Mouse (Mus musculus): Measurements from ENCODE around the gene L1td1.

GRCm38 (mm10) chr4:98718547-98718917 lies 8.0 kb upstream of the L1td1 start:
- TF ChIP-seq TBP (IDR thresholded peaks at IDR 0.05; ENCODE audit: low read depth, low read length) (no peak), JUND (IDR thresholded peaks at IDR 0.05; ENCODE audit: low read depth, low read length) (no peak), MAZ (IDR thresholded peaks at IDR 0.05; ENCODE audit: low read depth, low read length) (no peak), HCFC1 (IDR thresholded peaks at IDR 0.05; ENCODE audit: low read depth, low read length) (no peak), CTCF (IDR thresholded peaks at IDR 0.05 in 2 of 3, conservative IDR thresholded peaks at IDR 0.05 in 1 of 3; ENCODE audit: control insufficient read depth in 1 of 3, insufficient read depth in 1 of 3, low read depth in 2 of 3, low read length in 3 of 3, poor library complexity in 1 of 3, severe bottlenecking in 1 of 3) (no peak), ELF1 (IDR thresholded peaks at IDR 0.05; ENCODE audit: low read depth, low read length) (no peak), EP300 (IDR thresholded peaks at IDR 0.05; ENCODE audit: low read depth in 1 of 2, low read length in 2 of 2) (no peak), GATA1 (IDR thresholded peaks at IDR 0.05; ENCODE audit: low read depth, low read length) (no peak), POLR2A (IDR thresholded peaks at IDR 0.05; ENCODE audit: control insufficient read depth in 1 of 2, insufficient read depth in 1 of 2, low read depth in 1 of 2, low read length in 2 of 2, poor library complexity in 1 of 2) (no peak)
